Mouse (Mus musculus) kidney, adult 2 months (tissue): ENCODE results near the gene Susd6.

Source experiments
- CTCF ChIP-seq: fragments of 200-500 bp; conservative IDR thresholded peaks from 2 replicates; pipeline ENCODE4 v1.5.1; 2011; ENCODE audit warnings: low read depth, mild to moderate bottlenecking, control low read depth, low read length, moderate library complexity, mixed read lengths; ENCODE audit not compliant: insufficient read depth, insufficient read length
- POLR2A ChIP-seq: fragments of 200-500 bp; IDR thresholded peaks from one replicate; pipeline ENCODE4 v1.6.1; 2011; ENCODE audit warnings: low read depth, low read length, control low read depth

DNA sequence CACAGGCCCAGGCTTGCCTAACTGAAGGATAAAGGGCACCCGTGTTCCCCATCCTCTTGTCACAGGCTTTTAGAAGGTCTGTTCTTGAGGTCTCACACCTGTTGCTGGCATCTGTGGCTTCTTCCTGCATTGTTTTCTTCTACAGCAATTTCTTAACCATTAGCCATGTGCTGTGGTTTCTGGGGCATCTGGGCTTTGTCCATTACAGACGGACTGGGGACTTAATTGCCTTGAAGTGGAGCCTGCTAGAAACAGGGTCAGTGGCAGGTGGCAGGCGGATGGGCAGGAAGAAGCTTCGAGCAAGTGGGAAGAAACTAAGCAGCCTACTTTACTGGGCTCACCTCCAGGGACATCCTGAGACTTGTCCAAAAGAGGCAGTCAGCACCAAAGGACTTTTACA, 89.0 kb downstream of the Susd6 start:
- no peak for TF ChIP-seq POLR2A
- TF ChIP-seq CTCF: no peak
